Mouse (Mus musculus) ZHBTc4 (cell line): ENCODE data around the gene Mcts2.

Source experiments
- DNase-seq: peaks from one replicate; pipeline ENCODE4 v3.0.0-alpha.2; 2011; ENCODE audit warnings: low read depth, low spot score

The Mcts2 gene

DNA sequence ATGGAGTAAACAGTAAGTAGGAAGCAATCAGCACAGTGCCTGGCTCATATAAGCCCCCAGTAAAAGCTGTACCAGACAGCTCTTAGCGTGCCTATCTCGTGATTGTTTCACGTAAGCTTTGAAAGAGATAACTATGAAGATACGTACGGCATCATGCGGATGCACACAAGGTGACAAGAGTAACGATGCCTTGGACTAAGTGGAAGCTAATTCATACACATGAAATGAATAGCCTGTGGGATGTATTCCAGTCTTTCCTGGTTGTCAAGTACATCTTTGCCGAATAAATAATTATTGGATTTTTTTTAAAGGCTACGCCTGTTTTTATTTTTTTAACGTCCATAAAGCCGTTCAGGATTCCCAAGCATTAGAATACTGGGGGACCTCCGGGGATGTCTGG is 436 bp upstream of the Mcts2 start:
- no peak for DNase-seq

DNA sequence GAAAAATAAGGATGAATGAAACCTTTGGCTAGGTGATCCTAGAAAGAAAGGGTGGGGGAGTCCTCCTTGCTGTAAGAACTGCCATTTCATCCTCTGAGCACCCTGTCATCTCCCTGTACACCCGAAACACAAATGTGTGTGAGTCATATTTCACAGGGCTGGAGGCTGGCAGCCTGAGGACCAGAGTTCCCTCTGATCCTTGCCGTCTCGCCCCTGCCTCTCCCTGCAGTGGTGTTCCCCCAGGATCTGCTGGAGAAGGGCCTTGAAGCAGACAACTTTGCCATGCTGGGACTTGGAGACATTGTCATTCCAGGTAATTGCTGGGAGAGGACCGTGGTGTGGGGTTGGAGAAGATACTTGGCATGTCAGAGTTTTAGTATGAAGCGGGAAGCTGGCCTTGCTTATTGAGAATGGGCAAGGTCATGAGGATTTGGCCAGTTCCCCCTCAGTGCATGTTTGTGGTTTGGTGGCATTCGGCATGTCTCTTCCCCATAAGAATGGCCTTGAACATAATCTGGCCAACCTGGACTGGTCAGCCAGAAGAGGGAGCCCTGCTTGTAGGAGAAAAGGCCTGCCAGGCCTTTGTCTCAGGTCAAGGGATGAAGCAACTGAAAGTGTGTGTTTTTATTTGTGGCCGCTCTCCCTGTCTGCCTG is 4.9 kb downstream of the Mcts2 start:
- no peak for DNase-seq

DNA sequence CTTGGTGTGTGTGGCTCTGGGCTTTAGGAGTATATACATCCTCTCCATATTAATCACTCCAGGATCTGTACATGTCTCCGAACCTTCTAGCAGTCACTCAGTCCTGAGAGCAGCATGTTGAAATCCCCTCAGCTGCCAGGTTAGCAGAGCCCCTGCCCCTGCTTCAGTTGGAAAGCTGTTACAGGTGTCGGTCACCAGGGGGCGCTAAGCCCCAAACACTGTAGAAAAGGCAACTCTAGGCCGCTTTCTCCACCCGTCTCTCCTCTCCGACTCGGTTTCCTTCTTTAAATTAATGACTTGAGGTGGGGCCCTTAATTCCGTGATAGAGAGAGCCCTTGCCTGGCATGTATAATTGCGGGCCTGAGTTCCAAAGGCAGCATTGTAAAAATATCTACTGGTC is 6.4 kb downstream of the Mcts2 start:
- DNase-seq = peak; percentile 87

DNA sequence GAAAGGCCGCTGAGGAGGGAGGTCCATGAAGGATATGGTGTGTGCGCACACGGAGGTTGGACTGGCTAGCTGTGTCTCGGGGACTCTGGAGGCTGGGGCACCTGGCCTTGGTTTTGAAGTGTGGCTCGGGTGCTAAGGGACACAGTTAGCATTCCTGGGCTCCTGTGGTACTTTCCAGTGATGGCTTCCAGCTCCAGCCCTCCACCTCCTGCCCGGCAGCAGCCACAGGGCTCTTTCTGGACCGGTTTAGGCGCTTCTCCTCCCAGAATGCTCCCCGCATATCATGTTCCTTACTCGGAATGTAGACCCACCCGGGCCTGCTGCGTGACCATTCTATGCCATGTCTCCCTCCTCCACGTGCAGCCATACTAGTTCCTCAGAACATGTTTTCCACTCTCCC is 6.9 kb downstream of the Mcts2 start:
- DNase-seq = no peak

DNA sequence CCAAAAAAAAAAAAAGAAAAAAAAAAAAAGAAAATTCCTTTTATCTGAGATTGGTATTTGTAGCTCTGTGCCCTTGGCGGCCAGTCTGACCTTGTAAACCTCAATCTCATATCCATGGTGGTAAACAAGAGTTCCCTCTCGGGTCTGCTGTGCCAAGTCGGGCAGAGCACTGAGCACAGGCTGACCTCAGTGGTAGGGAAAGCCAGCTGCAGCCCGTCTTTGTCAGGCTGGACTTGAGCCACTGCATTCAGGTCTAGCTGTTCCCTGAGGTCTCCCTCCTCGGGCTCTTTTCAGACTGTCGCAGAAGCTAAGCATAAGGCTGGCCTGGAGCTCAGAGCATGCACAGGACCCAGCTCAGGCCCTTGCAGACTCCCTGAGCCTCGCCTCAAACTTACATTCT is 7.9 kb downstream of the Mcts2 start:
- no peak for DNase-seq

DNA sequence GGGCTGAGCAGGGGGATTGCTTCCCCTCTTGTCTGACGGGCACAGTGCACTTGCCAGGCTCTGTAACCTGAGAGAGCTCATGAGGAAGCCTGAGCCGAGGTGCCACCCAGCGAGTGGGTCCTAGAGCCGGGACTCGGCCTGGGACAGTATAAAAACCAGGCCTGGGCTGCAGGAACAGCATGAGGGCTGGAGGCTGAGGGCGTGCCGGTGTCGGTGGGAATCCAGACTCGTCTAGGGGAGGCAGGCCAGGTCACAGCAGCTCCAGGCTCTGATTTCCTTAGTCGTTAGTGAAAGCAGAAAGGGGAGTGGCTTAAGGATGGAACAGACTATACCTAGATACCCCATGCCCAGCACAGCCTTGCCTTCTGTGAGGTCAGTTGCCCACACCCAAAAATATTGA is 9.2 kb downstream of the Mcts2 start:
- DNase-seq = peak; percentile 80

DNA sequence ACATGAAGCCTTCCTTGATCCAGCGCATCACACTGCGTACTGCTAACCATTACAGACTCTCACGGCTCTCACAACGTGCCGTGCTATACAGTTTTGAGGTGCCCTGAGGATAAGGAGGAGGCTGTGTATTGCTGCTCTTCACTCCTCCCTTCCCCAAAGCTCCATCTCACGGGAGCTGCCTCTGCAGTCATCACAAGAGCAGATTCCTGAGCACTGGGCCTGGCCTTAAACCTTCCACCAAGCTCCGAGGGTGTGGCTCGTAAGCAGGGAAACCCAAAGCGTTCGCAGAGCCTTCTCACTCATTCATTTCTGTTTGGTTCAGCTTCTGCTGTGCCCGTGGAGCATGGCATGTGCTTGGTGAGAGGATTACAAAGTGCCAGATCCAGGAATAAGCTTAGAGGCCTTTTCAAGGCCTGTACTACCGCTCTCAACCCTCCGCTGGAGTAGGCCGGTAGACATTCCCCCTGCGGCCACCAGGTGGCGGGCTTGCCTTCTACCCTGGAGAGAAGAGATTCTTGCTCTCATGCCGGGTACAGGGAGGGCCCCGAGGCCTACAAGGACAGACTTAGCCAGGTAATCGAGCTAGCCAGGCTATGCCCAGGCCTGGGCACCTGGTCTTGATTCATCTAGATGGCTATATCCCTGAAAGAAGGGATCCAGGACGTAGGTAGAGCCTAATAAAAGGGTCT is 9.8 kb downstream of the Mcts2 start:
- DNase-seq = peak; percentile 93

DNA sequence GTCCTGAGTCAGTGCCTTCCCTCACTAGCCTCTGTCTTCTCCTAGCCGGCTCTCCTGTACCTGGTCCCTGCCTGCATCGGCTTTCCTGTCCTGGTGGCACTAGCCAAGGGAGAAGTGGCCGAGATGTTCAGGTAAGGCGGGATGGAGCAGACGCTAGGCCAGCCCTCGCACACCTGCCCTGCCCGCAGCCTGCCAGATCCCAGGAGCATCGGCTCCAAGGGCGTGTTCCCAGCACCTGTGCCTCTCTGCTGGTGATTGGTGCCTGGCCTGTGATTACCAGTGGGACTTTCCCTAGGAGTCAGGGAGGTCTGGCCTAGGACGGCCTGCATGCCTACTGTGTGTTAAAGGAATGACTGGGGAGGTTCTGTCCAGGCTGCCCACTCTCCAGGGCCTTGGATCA is 13.3 kb downstream of the Mcts2 start:
- no peak for DNase-seq

DNA sequence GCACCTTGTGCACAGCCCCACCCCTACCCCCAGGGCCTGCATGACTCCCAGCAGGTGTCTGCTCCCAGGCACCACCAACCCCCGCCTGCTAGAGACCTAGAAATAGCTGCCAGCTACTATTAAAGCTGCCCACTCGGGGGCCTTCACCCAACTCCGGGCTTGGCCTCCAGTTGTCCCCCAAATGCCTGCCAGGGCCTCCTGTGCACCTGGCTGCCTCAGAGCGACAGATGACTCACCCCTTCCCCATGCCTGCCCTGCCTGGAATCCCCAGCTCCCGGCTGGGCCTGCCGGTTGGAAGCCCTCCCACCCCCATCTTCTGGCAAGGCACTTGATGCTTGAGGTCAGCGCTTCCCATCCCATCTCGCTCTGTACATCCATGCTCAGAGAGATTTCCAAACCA is 13.9 kb downstream of the Mcts2 start:
- no peak for DNase-seq

DNA sequence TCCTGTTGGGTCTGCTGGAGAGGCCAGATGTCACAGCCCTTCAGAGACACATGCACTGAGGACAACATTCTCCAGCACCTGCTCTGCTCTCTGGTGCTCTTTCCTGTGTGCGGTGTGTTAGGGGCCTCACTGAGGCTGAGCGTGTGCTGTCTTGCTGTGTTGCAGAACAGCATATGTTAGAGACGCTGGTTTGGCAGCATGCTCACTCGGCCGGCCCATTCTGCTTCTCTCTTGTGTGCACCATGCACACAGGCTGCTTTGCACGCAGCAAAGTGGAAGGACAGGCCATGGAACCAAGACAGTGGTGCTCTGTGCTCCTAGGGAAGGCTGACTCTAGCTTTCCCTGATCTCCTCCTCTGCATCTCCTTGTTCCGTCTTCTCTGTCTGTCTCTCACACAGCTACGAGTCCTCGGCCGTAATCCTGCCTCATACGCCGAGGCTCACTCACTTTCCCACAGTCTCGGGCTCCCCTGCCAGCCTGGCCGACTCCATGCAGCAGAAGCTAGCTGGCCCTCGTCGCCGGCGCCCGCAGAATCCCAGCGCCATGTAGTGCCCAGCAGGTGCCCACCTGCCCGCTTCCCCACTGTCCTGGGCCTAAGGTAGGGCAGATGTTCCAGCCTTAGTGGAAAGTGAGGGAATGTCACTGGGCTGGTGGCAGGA is 16.9 kb downstream of the Mcts2 start:
- DNase-seq = peak; percentile 23

DNA sequence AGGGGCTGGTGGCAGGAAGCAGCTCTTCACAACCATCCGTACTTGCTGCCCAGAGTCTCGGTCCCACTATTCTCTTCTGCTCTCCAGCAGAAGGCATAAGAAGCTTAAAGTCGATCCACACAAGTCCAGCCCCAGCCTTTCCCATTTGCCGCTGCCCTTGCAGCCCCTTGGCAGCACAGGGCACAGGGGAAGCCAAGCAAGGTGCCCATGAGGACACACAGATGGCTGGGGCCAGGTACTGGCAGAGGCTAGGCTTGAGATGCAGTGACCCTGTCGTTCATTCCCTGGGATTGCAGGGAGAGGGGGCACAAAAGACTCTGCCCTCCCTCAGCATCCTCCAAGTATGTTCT is 17.4 kb downstream of the Mcts2 start:
- DNase-seq = no peak

DNA sequence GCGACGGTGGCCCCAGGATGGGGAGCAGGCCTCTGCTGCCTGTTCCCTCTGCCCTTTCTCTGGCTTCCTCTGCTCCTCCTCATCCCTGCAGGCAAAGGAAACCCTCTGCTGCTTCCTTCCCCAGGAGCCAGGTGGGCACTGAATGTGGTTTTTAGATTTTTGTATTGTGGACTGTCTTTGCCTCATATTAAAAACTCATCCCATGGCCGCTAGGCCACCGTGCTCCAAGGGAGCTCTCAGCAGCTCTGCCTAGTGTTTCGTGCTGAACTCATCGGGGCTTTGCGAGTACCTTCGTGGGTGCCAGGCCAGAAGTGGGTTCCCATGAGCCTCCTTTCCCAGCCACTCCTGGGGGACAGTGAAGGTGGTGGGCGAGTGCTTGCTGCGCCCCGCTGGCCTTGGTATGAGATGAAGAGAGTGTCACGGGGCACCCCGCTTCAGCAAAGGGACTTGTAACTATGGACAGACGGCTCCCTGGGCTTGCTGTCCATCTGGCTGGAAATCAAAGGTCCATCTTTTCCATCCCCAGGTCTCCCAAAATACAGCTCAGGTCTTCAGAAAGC is 18.1 kb downstream of the Mcts2 start:
- DNase-seq = no peak

DNA sequence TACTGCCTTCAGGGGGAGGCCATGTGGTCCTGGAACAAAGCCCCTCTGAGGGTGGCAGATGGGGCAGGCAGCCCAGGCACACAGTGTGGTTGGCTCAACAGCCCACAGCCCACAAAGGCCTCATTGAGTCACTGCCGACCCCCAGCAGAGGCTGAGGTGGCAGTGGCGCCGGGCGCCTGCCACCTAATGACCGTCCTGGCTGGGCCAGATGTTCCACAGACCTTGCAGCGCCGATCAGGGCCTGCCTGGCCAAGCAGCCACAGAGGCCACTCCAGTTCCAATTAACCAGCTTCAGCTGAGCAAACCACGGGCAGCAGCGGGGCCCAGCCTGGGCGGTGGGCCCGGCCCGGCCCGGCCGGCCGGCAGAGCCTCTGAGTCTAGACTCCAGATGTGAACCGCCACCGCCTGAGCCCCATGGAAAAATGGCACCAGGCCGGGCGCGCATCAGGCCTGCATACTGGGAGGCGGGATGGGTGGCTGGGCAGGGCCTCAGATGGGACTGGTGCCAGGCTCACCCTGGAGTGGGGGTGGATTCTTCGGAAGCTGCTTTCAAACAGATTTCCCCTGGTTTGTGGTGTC is 19.2 kb downstream of the Mcts2 start:
- peak; percentile 42 for DNase-seq

DNA sequence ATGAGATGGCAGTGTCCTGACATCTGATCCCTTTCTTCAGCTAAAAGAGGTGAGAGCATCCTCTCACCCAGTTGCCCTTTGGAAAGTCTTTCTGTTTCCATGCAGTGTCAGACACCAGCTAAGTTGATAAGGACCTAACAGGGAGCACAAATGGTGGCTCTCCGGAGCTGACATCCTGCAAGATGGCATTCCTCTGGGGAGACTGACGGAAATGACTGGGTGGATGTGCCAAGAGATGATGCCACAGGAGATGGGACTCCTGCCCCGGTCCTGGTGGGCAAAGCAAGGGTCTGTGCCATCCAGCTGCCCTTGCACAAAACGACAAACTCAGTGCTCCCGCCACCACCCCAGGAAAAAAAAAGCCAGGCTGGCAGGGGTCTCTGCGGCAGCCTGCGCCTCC is 20.4 kb downstream of the Mcts2 start:
- peak; percentile 28 for DNase-seq

DNA sequence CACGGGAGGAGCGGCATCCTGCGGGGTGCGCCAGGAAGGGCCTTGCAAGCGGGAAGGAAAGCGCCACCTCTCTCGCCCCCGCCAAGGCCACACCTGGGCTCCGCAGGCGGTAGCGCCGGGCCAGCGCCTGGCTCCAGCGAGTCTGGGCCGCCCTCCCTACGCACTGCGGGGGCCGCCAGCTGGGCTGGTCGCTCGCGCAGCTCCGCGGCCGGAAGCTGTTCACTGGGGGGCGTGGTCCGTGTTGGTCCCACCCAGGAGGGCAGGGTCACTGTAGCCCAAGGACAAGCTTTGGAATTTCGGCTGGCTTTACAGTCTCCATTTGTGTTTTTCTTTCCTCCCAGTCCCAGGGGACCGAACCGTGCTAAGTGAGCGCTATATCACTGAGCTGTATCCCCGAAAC is 20.8 kb downstream of the Mcts2 start:
- peak; percentile 97 for DNase-seq

DNA sequence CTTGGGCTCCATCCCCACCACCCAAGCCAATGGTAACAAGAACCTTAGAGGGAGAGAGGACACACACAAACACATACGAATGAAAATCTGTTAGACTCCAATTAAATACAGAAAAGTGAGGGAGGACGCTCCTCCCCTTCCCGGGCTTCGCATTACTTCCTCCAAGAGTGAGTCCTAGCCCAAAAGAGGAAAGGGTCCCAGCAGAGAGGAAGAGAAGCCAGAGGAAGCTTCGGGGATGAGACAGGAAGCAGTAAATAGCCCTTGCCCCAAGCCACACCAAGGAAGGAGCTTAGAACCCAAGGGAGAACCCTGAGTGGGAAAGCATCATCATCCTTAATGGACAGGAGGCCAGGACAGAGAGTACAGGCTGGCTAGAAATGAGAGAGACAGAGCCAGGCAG is 22.2 kb downstream of the Mcts2 start:
- DNase-seq = no peak

DNA sequence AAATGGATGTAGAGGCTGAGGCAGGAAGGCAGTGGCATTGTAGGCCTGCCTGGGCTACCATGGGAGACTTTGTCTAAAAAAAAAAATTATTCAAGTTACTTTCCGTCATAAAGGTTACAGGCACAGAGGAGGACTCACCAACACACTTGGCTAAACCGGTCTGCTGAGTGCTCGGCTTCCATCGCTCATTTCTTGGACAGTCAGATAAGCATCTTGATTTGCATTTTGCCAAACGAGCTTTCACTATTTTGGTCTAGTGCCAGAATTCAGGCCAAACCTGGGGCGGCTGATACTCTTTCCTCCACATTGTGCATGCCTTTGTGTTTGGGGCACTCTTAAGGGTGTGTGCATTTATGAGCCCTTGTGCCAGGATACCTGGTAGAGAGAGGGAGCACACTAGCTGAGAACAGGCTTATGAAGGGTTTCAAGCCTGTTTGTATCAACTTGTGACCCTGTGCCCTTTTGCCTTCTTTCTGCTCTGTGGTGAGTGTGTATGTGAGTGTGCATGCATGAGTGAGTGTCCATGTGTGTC is 29.5 kb downstream of the Mcts2 start:
- no peak for DNase-seq

DNA sequence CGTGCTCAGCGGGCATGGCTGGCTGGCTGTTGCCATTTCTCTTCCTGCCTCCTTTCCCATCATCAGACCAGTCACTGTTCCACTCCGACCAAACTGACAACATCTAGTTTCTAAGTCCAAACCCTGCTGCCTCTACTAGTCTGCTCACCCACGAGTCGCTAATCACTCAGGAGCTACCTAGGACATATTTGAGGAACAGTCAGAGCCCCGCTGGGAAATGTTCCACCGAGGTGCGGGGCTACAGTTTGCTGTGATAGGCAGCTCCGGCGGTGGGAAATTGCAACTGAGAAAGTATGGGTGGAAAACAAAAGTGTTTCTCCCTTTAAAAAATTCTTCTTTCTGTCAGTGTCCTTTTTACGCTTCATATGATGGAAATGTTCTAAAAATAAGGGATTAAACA is 30.8 kb downstream of the Mcts2 start:
- peak; percentile 11 for DNase-seq

DNA sequence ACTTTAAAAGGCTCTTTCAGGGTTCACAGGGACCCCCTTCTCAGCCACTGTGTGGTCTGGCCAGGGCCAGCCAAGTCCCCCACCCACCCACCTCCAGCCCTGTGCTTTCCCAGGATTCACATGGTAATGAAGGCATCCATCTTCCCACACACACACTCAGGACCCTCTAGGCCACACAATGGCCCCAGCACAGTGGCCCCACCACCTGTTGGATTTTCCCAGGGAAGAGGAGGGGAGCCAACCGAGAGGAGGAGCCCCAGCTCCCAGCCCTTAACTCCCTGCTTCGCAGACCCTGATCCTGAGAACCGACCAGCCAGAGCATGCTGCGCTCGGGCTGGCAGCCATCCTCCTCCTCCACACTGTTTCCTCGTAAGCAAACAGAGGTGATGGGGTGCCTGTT is 31.2 kb downstream of the Mcts2 start:
- DNase-seq = peak; percentile 6

DNA sequence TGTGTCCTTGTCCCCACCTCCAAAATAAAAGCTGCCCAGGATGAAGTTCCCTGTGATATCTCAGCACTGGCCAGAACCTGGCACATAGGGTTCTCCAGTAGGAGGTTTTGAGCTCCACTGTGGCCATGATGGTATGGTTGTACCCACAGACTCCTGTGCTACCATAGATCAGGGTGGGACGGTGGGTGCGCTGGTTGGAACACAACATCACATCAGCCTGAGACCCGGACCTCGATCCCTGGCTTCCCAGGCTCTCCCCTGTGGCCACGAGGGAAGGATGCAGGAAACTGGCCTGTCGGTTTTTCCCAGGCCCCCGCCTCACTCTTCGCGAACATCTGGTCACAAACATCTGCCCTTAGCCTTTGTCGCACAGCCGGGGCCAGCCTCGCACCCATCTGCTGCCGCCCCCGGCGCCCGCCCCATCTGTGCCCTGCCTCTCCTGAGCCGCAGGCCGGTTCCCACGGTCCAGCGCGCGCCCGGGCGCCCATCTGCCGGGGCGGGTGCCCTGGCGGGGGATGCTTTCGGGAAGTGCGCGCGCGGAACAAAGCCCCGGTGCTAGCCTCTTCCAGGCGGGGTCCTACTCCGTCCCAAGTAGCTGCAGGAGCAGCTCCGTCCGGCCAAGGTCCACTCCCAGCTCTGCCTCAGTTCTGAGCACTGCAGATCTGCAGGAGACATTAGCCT is 37.0 kb downstream of the Mcts2 start:
- peak; percentile 55 for DNase-seq

DNA sequence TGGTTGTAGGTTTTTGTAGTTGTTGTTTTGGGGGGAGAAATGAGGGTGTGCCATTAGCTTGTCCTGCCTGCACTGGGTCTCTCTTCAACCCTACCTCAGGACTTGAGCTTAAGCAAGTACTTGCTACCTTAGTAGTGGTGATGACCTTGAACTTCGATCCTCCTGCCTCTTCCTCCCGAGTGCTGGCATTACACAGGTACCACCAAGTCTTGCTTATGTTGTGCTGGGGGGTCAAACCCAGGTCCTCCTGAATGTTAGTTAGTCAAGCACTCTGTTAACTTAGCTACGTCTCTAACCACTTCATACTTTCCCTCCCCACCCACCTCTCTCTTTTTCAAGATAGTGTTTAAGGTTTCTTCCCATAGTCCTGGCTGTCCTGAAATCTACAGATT is 37.5 kb downstream of the Mcts2 start:
- no peak for DNase-seq
